Mouse (Mus musculus) yolk sac, embryonic 10.5 days (tissue): ENCODE data around the gene Stard5.

Source experiments
- DNase-seq: peaks from one replicate; pipeline ENCODE4 v3.0.0-alpha.2; 2017; ENCODE audit warnings: low spot score

Gene Stard5

GRCm38 (mm10) chr7:83631828-83632681, at the start of gene Stard5:
Stard5 (plus strand) TSS chr7:83631959.
- DNase-seq = peak; percentile 91

GRCm38 (mm10) chr7:83584639-83585471, 46.9 kb upstream of the Stard5 start, which contains the start of gene Tmc3:
Tmc3 (plus strand) TSS chr7:83584927.
- DNase-seq = no peak

- no peak for DNase-seq
Measured at GRCm38 (mm10) chr7:83594056-83594455, 37.7 kb upstream of the Stard5 start.

- DNase-seq = no peak
Measured at GRCm38 (mm10) chr7:83597063-83597462, 34.7 kb upstream of the Stard5 start.

- no peak for DNase-seq
Measured at GRCm38 (mm10) chr7:83598997-83599912, 32.5 kb upstream of the Stard5 start.

- DNase-seq = peak; percentile 8
Measured at GRCm38 (mm10) chr7:83599913-83600286, 31.9 kb upstream of the Stard5 start.

- DNase-seq = no peak
Measured at GRCm38 (mm10) chr7:83604180-83604944, 27.4 kb upstream of the Stard5 start.

- DNase-seq = no peak
Measured at GRCm38 (mm10) chr7:83606796-83607195, 25.0 kb upstream of the Stard5 start.

GRCm38 (mm10) chr7:83609891-83610290, 21.9 kb upstream of the Stard5 start:
- DNase-seq = no peak

- no peak for DNase-seq
Measured at GRCm38 (mm10) chr7:83611886-83612285, 19.9 kb upstream of the Stard5 start.

GRCm38 (mm10) chr7:83615272-83615671, 16.5 kb upstream of the Stard5 start:
- no peak for DNase-seq

- DNase-seq = no peak
Measured at GRCm38 (mm10) chr7:83615815-83616214, 15.9 kb upstream of the Stard5 start.

- DNase-seq = no peak
Measured at GRCm38 (mm10) chr7:83616268-83616667, 15.5 kb upstream of the Stard5 start.

- DNase-seq = no peak
Measured at GRCm38 (mm10) chr7:83618709-83619108, 13.1 kb upstream of the Stard5 start.

GRCm38 (mm10) chr7:83622582-83622981, 9.2 kb upstream of the Stard5 start:
- no peak for DNase-seq

GRCm38 (mm10) chr7:83624065-83624464, 7.7 kb upstream of the Stard5 start:
- DNase-seq = no peak

GRCm38 (mm10) chr7:83626557-83627257, 5.1 kb upstream of the Stard5 start:
- DNase-seq = no peak

GRCm38 (mm10) chr7:83627369-83627768, 4.4 kb upstream of the Stard5 start:
- DNase-seq = no peak

- DNase-seq = no peak
Measured at GRCm38 (mm10) chr7:83631073-83631827, 509 bp upstream of the Stard5 start.

- DNase-seq = peak; percentile 51
Measured at GRCm38 (mm10) chr7:83632682-83633120, 942 bp downstream of the Stard5 start.
